Mouse (Mus musculus) neural tube, embryonic 10.5 days (tissue): ENCODE data around the gene Wwc1.
"Not testable (repeated sequence)": the region's sequence is repeated elsewhere in the genome, so short reads cannot be mapped to it uniquely, and the experiment has no call there.

Experiments used
- DNase-seq: peaks from one replicate; pipeline ENCODE4 v3.0.0-alpha.2; 2017; ENCODE audit warnings: low spot score; ENCODE audit errors: extremely low spot score

The Wwc1 gene

DNA sequence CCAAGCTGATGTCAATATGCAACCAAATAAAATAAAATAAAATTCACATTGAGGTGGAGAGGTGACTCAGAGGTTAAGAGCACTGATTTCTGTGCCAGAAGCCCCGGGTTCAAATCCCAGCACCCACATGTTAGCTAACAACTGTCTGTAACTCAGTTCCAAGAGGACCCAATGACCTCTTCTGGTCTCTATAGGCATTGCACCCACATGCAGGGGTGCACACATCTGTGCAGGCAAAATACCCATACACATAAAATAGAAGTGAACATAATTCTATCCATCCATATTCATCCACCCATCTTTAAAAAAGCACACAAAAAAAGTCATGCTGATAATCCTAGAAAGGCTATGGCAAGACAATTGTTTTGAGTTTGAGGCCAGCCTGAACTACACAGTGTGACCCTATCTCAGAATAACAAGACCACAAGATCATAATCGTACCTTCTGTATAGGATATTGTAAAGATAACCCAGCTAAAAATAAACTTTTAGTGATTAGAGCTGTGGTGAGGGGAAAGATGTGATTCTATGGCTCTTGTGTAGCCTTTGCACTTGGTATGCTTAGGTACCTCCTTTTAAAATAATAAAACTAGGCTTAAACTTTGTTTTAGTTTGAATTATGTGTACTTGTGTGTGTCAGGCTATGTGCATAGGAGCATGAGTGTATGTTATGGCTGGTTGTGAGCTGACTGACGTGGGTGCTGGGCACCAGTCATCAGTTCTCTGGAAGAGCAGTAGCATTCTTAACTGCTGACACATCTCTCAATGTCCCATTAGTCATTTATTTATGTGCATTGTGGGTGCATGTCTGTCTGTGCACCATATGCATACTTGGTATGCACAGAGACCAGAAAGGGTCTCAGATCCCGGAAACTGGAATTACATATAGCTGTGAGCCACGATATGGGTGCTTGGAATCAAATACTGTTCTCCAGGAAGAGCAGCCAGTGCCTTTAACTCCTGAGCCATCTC, 142.9 kb downstream of the Wwc1 start:
- DNase-seq = no peak

DNA sequence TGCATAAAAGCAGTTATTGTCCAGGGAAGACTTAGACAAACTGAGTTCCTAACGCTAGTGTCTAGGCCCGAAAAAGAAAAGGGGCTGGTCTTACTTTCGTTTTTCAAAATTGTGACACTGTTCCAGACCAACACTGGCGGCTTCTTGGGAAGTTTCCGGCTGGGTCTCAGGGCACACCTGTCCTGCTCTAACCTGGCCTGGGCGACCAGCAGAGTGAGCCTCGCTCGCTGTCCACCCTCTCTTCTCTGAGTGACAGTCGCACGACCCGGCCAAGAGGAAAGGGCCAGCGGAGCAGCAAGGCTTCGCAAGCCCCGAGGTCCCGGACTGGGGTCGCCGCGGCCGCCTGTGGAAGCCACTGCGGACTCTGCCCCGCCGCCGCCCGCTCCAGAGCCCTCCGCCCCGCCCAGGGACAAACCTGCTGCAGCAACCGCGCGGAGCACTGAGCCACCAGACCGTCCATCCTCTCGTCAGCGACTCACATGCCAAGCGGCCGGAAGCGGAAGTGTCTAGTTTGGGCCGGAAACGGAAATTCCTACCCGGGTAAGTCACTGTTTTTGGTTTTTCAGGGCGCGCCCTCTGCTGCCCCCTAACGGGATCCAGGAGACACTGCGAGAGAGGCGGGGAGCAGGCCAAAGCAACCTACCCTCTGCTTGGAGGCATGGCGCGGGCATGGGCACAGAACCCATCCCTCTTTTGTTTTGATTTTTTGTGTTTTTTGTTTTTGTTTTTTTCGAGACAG, 146.1 kb downstream of the Wwc1 start, which contains the start of gene Rars:
TSS of gene Rars (minus strand) at position 485 of the 739 bp plus-strand sequence.
- peak; percentile 97 for DNase-seq

GRCm38 (mm10) chr11:35833270-35833669, 147.1 kb downstream of the Wwc1 start:
- no peak for DNase-seq

- no peak for DNase-seq
Measured at GRCm38 (mm10) chr11:35832139-35832538, 148.2 kb downstream of the Wwc1 start.

DNA sequence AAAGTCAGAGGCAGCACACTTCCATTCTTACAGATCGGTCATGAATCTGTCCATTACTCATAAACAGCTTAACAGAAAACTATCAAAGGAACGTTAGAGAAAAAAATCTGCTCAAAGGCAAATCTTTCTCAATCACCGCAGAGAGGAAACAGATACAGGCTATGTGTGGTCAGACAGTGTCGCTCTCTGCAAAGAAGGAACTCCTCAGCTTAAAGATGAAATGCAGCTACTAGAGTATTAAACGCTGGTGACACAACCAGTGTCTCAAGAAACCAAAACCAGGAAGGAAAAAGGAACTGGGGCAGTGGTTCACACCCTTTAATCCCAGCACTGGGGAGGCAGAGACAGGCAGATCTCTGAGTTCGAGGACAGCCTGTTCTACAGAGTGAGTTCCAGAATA, 152.6 kb downstream of the Wwc1 start:
- DNase-seq = no peak

DNA sequence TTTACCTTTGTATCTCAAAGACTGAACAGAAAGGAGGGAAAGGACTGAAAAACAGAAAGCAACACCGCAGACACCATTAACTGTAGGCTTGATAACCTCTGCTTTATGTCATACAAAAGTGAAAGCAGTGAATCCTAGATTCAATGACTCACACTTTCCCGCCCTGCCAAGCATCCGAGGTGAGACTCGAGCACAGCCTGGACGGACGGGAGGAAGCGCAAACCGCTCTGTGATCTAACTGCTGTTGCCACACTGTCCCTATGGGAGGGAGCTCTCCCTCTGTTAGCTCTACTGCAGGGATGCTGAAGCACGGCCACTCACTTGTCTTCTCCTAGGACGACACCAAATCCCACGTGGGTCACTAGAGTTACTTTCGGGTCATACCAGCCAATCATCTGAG, 164.0 kb downstream of the Wwc1 start:
- DNase-seq = no peak

DNA sequence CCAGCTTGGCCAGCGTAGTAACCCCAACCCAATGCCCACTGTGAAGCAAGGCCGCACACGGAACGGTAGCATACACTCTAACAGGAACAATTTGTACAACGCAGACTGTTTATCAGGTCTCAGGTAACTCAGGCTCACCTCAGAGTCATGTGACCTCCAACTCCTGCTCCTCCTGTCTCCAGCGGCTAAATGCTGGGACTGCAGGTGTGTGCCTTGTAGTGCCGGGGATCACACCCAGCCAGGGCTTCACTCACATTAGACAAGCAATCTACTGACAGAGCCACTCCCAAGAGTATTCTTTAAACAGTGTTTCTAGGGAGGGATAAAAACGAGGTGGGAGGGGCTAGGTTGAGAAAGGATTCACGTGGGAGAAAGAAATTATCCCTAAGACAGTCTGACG, 168.9 kb downstream of the Wwc1 start:
- no peak for DNase-seq

DNA sequence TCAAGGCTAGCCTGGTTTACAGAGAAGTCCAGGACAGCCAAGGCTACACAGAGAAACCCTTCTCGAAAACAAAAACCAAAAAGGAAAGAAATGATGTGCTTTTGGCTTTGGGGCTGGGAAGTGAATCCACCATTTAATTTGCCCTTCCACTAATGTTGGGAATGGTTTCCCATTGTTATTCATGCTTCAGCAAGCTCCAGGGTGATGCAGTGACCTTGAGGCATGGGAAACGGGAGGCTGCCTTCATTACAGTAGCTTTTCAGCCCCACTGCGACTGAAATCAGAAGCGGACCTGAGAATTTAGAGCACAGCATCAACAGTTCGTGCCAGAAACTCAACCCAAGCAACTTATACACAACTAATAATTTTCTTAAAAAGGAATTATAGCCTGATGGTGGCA, 179.0 kb downstream of the Wwc1 start:
- no peak for DNase-seq

DNA sequence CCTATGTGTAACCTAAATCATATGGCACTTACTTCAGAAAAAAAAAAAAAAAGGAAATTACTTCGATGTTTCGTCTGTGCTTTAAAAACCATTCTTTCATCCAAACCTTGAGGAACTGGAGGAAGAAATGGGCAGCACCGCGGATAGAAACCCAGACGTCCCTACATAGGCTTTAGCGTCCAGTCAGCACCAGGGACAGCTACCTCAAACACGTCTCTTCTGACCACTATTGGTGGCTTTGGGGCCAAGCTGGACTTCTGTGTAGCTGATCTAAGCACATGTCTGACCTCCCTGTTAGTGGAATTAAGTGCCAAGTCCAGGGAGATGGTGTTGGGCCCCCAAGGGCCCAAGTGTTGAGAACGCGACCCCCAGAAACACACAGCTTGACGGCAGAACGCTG, 181.5 kb downstream of the Wwc1 start, which contains the start of gene Fbll1:
TSS of gene Fbll1 (minus strand) at position 11 of the 400 bp plus-strand sequence.
- DNase-seq = peak; percentile 58

DNA sequence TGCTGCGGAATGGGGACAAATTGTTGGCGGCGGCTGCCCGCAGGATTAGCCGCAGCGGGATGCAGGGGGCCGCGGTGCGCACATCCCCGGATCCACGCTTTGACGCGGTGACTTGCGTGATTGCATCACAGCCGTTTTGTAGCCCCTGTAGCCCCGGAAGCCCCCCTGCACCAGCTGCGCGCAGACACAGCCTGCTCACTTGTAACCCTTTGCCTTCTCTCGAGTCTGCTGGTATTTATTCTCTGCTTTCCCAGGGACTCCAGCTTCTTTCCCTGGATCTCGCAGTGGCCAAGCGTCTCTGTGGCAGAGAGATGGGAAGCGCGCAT, 181.9 kb downstream of the Wwc1 start:
- DNase-seq = no peak

DNA sequence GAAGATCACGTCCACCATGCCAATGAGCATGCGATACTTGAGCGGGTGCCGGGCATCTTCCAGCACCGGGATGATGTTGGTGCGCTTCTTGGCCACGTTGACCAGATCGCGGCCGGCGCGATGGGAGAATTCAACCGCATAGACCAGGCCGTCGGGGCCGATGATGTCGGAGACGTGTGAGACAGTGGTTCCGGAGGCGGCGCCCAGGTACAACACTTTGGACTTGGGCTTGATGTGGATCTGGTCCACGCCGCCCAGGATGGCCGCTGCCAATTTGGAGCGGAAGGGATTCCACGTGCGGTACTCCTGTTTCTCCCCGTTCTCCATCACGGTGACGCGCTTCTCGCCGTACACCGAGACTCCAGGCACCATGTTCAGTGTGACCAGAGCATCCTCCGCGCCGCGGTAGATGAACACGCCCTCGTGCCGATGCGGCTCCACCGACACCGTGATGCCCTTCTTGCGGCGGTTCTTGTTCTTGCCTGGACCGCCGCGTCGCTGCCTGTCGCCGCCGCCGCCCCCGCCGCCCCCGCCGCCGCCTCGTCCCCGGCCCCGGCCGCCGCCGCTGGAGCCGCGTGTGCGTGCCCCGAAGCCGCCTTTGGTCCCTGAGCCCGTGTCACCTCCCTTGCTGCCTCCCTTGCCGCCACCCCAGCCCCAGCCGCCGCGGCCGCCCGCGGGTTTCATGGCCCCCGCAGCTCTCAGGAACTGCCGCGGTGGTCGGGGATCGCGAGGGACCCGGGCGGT, 182.4 kb downstream of the Wwc1 start:
- DNase-seq = peak; percentile 48

DNA sequence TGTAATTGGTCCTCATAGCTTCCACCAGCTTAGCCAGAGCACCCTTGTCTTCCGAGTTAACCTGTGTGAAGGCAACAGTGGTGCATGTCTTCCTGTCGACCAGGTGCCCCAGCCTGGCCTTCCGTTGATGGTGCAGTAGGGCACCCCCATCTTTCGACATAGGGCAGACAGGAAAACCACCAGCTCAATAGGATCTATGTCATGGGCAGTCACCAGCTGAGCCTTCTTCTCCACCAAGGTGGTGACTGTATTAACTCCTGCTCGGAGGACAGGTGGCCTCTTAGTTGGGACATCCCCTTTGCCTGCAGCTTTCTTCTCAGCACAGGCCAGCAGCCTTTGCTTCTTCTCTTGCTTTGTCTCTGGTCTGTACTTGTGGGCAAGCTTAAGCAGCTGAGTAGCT, 187.5 kb downstream of the Wwc1 start:
- not testable (repeated sequence) for DNase-seq

- DNase-seq = no peak
Measured at GRCm38 (mm10) chr11:35788443-35788842, 191.9 kb downstream of the Wwc1 start.
